Mouse (Mus musculus): ENCODE results near the gene S100a5. TPM values are rescaled to one million over a fixed set of nuclear protein-coding genes. Genes with fewer than 3 reads are reported as not detected.

S100a5 gene
- total RNA-seq, 4 experiments from 2014 or later: 0.68 to 2.5 (median 2.2) TPM; not detected in 1

- no peak for DNase-seq (ENCODE audit: low spot score in 2 of 2)
Observed at GRCm38 (mm10) chr3:90625496-90625895, 17.2 kb downstream of the S100a5 start.

DNA sequence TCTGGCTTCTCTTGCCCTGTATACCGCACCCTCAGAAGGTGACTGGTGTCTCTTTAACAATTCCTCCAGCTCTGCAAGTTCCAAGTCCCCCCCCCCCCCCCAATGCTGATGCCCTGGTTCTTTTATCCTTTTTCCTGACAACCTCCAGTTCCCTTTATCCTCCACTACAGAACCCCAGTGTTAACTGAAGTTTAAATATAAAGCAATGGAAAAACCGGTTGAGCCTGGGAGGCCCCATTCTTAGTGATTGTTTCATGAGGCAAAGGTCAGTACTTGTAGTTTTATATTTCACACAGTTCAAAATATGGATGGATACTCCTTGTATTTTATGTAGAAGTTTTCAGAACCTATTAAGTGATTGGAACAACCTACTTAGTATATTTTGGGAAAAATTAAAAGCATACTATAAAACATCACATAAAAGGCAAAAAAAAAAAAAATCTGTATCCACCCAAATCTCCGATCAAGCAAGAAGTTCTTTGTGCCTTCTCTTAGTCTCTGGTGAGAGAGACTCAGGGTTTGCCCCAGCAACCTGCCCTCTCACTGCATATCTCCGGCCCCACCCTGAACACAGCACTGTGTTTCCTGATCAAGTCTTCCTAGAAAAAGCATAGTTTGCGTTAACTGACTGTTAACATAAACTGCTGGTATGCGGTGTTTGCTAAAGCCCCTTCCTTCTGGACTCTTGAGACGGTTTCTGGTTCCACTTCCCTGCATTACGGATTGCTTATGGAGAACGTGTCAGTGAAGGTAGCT lies 18.1 kb downstream of the S100a5 start:
- no peak for DNase-seq (ENCODE audit: low spot score in 2 of 2)

GRCm38 (mm10) chr3:90627366-90627765 lies 19.0 kb downstream of the S100a5 start:
- DNase-seq (ENCODE audit: low spot score in 2 of 2): no peak

- no peak for DNase-seq (ENCODE audit: low spot score in 2 of 2)
Observed at GRCm38 (mm10) chr3:90627807-90628206, 19.5 kb downstream of the S100a5 start.

- no peak for DNase-seq (ENCODE audit: low spot score in 2 of 2)
Observed at GRCm38 (mm10) chr3:90629298-90629697, 21.0 kb downstream of the S100a5 start.

DNA sequence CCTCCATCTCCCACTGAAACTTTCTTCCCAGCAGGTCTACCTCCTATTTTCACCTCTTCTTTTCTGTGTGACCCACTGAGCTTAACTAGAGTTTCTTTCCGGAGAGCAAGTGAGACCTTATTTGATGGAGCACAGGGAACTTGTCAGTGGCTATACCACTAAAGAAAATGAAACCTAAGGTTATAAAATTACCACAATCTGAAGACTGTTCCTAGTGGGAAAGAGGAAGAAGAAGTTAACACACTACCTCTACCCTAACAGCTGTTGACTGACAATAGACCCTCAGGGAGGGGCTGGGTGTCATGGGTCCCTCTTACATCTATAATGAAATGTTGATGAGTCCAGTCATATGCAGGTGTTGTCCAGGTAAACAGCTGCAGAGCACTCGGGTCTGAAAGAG lies 23.7 kb downstream of the S100a5 start:
- DNase-seq (ENCODE audit: low spot score in 2 of 2): no peak

- DNase-seq (ENCODE audit: low spot score in 2 of 2): no peak
Observed at GRCm38 (mm10) chr3:90638511-90639275, 30.4 kb downstream of the S100a5 start.

- no peak for DNase-seq (ENCODE audit: low spot score in 2 of 2)
Observed at GRCm38 (mm10) chr3:90639511-90640154, 31.3 kb downstream of the S100a5 start.

GRCm38 (mm10) chr3:90640981-90641380 lies 32.7 kb downstream of the S100a5 start:
- DNase-seq (ENCODE audit: low spot score in 2 of 2): no peak

DNA sequence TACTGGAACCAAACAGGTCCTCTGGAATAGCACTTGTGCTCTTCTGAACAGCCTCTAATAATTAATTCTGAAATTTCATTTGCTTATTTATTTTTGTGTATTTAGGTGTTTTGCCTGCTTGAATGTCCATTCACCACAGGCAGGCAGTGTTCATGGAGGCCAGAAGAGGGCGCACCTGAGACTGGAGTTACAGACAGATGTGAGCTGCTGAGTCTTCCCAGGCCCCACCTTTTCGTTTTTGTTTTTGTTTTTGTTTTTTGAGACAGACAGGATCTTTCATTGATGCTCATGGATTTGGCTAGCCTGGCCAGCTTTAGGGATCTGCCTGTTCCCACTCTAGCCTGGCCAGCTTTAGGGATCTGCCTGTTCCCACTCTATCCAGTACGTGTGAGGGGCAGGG lies 35.9 kb downstream of the S100a5 start:
- DNase-seq (ENCODE audit: low spot score in 2 of 2): peak in 1 of 2 experiments; percentile 27

DNA sequence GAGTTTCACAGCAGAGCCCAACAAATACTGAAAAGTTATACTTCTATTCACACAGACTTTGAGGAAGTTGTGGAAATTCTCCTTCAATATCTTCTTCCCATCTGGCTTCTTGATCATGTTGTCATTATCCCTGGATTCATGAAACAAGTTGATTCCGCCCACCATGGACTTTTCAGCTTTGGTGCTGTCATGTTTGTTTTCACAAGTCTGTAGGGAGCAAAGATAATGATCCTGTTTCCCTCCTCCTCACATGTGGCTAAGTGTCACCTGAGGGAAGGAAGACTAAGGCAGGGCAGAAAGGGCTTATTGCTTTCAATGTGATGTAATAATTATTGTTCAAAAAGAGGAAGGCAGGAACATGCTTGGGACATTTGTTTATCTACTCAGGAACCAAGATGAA lies 39.0 kb downstream of the S100a5 start:
- DNase-seq (ENCODE audit: low spot score in 2 of 2): no peak

DNA sequence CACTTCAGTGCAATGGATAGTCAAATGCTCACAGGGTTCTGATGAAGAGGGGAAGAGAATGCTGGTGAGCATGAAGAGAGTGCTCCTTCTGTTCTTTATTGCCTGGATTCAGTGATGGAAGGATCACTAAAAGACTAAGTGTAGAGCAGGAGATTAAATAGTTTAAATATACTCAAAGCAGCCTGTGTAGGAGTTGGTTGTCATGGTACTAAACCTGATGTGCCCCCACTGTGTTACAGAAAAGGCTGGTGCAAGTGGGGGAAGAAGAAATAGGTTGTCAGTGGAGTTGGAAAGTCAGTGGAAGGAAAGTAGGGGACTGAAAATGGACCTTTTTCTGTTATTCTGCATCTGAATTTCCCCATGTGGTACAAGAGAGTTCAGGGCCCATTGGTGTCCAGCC lies 40.7 kb downstream of the S100a5 start:
- no peak for DNase-seq (ENCODE audit: low spot score in 2 of 2)

- no peak for DNase-seq (ENCODE audit: low spot score in 2 of 2)
Observed at GRCm38 (mm10) chr3:90649832-90650231, 41.5 kb downstream of the S100a5 start.

DNA sequence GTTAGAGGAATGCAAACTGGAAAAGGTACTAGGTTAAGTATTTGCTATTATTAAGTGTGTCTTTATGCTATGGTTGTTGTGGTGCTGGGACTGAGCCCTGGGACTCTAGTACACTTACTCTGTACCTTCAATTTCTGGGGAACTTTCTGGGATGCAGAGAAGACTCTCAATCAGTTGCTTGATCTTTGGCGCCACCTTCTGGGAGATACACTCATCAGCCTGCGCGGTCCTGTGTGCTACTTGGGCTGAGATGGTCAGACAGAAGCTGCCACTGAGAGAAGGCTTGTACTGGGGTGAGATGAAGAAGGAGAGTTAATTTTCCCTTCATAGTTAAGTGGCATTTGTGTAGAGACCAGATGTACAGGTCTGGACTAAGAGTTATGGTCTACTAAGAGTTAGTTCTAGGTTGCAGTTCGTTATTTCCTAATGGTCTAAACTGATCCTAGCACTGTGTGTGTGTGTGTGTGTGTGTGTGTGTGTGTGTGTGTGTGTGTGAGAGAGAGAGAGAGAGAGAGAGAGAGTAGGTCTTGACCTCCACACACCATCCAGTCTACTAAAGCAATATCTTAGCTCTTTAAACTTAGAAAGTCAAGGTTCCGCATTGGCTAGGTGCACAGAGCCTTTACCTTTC lies 44.7 kb downstream of the S100a5 start:
- peak; percentile 38 to 42 for DNase-seq (ENCODE audit: low spot score in 2 of 2)

- no peak for DNase-seq (ENCODE audit: low spot score in 2 of 2)
Observed at GRCm38 (mm10) chr3:90653717-90654116, 45.4 kb downstream of the S100a5 start, which contains the start of gene S100a7a. TSS of gene S100a7a (plus strand) at chr3:90654017.

GRCm38 (mm10) chr3:90657405-90657804 lies 49.1 kb downstream of the S100a5 start:
- DNase-seq (ENCODE audit: low spot score in 2 of 2): no peak

GRCm38 (mm10) chr3:90659364-90660044 lies 51.2 kb downstream of the S100a5 start:
- no peak for DNase-seq (ENCODE audit: low spot score in 2 of 2)
